Mouse (Mus musculus) E14TG2a.4 (cell line): Measurements from ENCODE around the gene Casc3.

ENCODE experiments used
- CTCF ChIP-seq: conservative IDR thresholded peaks from 2 replicates; pipeline ENCODE4 v1.5.1; 2014; ENCODE audit warnings: low read length
- POU5F1 ChIP-seq: IDR thresholded peaks from 2 replicates; pipeline ENCODE4 v1.6.1; 2014; ENCODE audit warnings: low read length, borderline replicate concordance

DNA sequence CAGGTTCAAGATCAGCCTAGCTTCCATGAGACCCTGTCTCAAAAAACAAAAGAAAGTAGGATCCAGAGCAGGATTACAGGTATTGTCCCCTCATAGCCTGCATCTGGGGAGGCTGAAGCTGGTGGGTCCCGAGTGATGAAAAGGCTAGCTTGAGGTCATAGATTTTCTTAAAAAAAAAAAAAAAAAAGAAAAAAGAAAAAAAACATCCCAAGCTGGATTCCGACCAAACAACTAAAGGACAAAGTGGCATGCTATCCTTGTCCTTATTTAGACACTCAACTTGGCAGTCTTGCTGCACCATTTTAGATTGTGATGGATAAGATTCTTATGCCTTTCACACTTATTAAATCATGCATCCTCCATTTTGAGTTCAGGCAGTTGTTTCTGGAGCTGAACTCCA, 3.7 kb downstream of the Casc3 start:
- TF ChIP-seq CTCF (no peak), POU5F1 (no peak)
